Mouse (Mus musculus) embryonic facial prominence, embryonic 11.5 days (tissue): ENCODE data around the gene Cnot2. TPM values are rescaled to one million over a fixed set of nuclear protein-coding genes. Genes with fewer than 3 reads are reported as not detected.

Experiments used
- ATAC-seq: fragments of 200-750 bp; cut with Nextera tagmentation; replicated peaks from 2 replicates; pipeline ENCODE4 v1.8.0; 2017; ENCODE audit warnings: low read depth; ENCODE audit not compliant: insufficient number of reproducible peaks, low FRiP score, low TSS enrichment
- DNase-seq: peaks from one replicate; pipeline ENCODE4 v3.0.0-alpha.2; 2015; ENCODE audit warnings: low spot score
- H3K27ac ChIP-seq: fragments of 300-500 bp; sonication (generic); replicated peaks from 2 replicates; pipeline ENCODE4 v1.5.1; 2014; ENCODE audit warnings: mild to moderate bottlenecking, low read depth, low read length, control low read depth
- H3K27me3 ChIP-seq: fragments of 300-500 bp; sonication (generic); 2 replicates; pipeline ENCODE4 v1.6.1; 2014; ENCODE audit warnings: mild to moderate bottlenecking, low read length, moderate library complexity, mixed read lengths; ENCODE audit not compliant: control insufficient read depth, insufficient read depth
- H3K36me3 ChIP-seq: fragments of 300-500 bp; sonication (generic); replicated peaks from 2 replicates; pipeline ENCODE4 v1.6.1; 2014; ENCODE audit warnings: low read depth, mild to moderate bottlenecking, low read length, moderate library complexity, mixed read lengths; ENCODE audit not compliant: control insufficient read depth, insufficient read depth
- H3K4me1 ChIP-seq: fragments of 300-500 bp; sonication (generic); 2 replicates; pipeline ENCODE4 v1.6.1; 2014; ENCODE audit warnings: low read length, mixed read lengths; ENCODE audit not compliant: control insufficient read depth, insufficient read depth
- H3K4me2 ChIP-seq: fragments of 300-500 bp; sonication (generic); 2 replicates; pipeline ENCODE4 v1.6.1; 2014; ENCODE audit warnings: low read depth, mild to moderate bottlenecking, control low read depth, low read length, moderate library complexity
- H3K4me3 ChIP-seq: fragments of 300-500 bp; sonication (generic); 2 replicates; pipeline ENCODE4 v1.5.1; 2014; ENCODE audit warnings: low read depth, low read length, control low read depth
- H3K9ac ChIP-seq: fragments of 300-500 bp; sonication (generic); replicated peaks from 2 replicates; pipeline ENCODE4 v1.6.1; 2014; ENCODE audit warnings: mild to moderate bottlenecking, control low read depth, low read length
- H3K9me3 ChIP-seq: fragments of 300-500 bp; sonication (generic); replicated peaks from 2 replicates; pipeline ENCODE4 v1.6.1; 2016; ENCODE audit warnings: mild to moderate bottlenecking, low read length, inconsistent platforms, mixed read lengths; ENCODE audit not compliant: control insufficient read depth
- WGBS: fragments of 180-500 bp; shearing (Covaris S2); extraction: QIAGEN DNeasy Blood & Tissue Kit; methylation state at CpG from one replicate; pipeline ENCODE4 v1.1.7; 2014; 5-methylcytosine and 5-hydroxymethylcytosine counted together
- polyA plus RNA-seq: library from polyadenylated mRNA; unstranded; fragments of >200 nt; fragmentation: Nextera tagmentation; extraction: Ambion mirVana; gene quantifications from 2 replicates; pipeline ENCODE4 v1.2.1, GENCODE M21; 2014

The Cnot2 gene
- polyA plus RNA-seq, 1 experiment from 2014 or later = 178 TPM

DNA sequence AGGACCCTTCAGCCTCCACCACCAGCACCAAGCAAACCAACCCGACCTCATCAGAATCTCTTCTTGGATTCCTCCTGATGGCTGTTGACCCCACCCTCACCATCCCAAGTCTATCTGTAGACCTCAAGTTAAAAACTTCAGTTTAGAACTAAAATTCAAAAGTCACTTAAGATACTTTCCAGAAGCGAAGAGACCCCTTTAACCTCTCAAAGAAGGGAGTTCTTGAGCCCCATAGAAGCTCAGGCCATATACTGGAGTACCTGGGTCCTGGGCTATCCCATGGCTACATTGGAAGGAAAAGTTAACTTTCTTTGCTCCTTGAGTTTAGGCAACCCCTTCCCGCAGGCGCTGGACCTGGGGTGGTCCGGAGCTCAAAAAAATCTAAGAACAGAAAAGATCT, 108.7 kb downstream of the Cnot2 start:
- 9% methylated on average over 5 of the region's 5 CpGs for WGBS
- H3K9ac ChIP-seq = peak overlapping the region; percentile 87
- ATAC-seq (no peak), DNase-seq (no peak)
- no peak overlapping the region for H3K27ac ChIP-seq
- no peaks in the 10 kb centered on the region for H3K9me3 ChIP-seq
- no peaks in the 10 kb centered on the region for H3K36me3 ChIP-seq
- H3K27me3 ChIP-seq = no peaks in the 10 kb centered on the region
- peak overlapping the region; percentile 91 for H3K4me2 ChIP-seq
- peak overlapping the region; percentile 72 for H3K4me3 ChIP-seq
- H3K4me1 ChIP-seq = no peaks in the 10 kb centered on the region

DNA sequence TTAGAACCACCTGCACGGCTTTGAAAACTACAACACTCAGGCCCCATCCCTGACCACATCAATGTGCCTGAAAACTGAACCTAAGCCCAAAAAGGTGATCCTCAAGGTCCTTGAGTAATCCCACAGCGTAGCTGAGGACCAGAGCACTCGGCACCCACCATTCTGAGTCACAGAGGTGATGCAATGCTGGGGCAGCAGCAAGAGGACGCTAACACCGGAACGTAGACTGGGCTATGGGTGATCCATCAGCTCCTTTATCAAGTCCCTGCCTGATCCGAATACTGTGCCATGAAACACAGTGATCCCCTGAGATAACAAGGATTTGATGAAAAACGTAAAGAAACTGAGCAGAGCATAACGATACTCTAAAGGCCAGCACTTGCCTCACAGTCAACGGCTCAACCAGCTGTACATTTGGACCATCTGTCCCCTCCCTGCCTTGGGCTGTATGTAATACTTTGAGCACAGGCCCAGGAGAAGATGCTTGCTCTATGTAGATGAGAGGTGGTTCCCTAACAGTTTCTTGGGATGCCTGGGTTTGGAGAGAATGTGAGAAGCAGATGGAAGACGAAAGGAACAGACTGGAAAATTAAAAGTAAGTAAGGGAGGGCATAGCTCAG, 110.9 kb downstream of the Cnot2 start:
- Histone ChIP-seq H3K9me3 (no peaks in the 10 kb centered on the region), H3K27me3 (no peaks in the 10 kb centered on the region), H3K4me1 (no peaks in the 10 kb centered on the region), H3K4me2 (no peak overlapping the region), H3K27ac (no peak overlapping the region), H3K4me3 (no peak overlapping the region), H3K36me3 (no peaks in the 10 kb centered on the region), H3K9ac (no peak overlapping the region)
- DNase-seq (no peak), ATAC-seq (no peak)
- 85% methylated on average over 11 of the region's 11 CpGs for WGBS

GRCm38 (mm10) chr10:116468094-116468493, 113.2 kb downstream of the Cnot2 start:
- Histone ChIP-seq H3K4me2 (no peak overlapping the region), H3K27ac (no peak overlapping the region), H3K36me3 (no peaks in the 10 kb centered on the region), H3K4me1 (no peaks in the 10 kb centered on the region), H3K9me3 (no peaks in the 10 kb centered on the region), H3K9ac (no peak overlapping the region), H3K27me3 (no peaks in the 10 kb centered on the region), H3K4me3 (no peak overlapping the region)
- ATAC-seq (no peak), DNase-seq (no peak)
- 84% methylated on average over 5 of the region's 5 CpGs for WGBS

GRCm38 (mm10) chr10:116463753-116464345, 117.5 kb downstream of the Cnot2 start:
- Histone ChIP-seq H3K4me1 (no peaks in the 10 kb centered on the region), H3K36me3 (no peaks in the 10 kb centered on the region), H3K27me3 (no peaks in the 10 kb centered on the region), H3K4me2 (no peak overlapping the region), H3K4me3 (no peak overlapping the region), H3K27ac (no peak overlapping the region), H3K9me3 (no peaks in the 10 kb centered on the region), H3K9ac (no peak overlapping the region)
- ATAC-seq (no peak), DNase-seq (no peak)
- WGBS = 91% methylated on average over 12 of the region's 12 CpGs

GRCm38 (mm10) chr10:116461443-116461842, 119.9 kb downstream of the Cnot2 start:
- no peak for DNase-seq
- no peak for ATAC-seq
- Histone ChIP-seq H3K4me3 (no peak overlapping the region), H3K9ac (no peak overlapping the region), H3K9me3 (no peaks in the 10 kb centered on the region), H3K36me3 (no peaks in the 10 kb centered on the region), H3K4me2 (no peak overlapping the region), H3K27ac (no peak overlapping the region), H3K27me3 (no peaks in the 10 kb centered on the region), H3K4me1 (no peaks in the 10 kb centered on the region)
- 85% methylated on average over 9 of the region's 9 CpGs for WGBS

GRCm38 (mm10) chr10:116458786-116459185, 122.5 kb downstream of the Cnot2 start:
- WGBS = 95% methylated on average over 9 of the region's 9 CpGs
- H3K27me3 ChIP-seq = no peaks in the 10 kb centered on the region
- ATAC-seq (no peak), DNase-seq (no peak)
- H3K36me3 ChIP-seq = no peaks in the 10 kb centered on the region
- H3K4me1 ChIP-seq = no peaks in the 10 kb centered on the region
- no peak overlapping the region for H3K4me2 ChIP-seq
- no peak overlapping the region for H3K27ac ChIP-seq
- H3K9me3 ChIP-seq = no peaks in the 10 kb centered on the region
- no peak overlapping the region for H3K4me3 ChIP-seq
- H3K9ac ChIP-seq = no peak overlapping the region

DNA sequence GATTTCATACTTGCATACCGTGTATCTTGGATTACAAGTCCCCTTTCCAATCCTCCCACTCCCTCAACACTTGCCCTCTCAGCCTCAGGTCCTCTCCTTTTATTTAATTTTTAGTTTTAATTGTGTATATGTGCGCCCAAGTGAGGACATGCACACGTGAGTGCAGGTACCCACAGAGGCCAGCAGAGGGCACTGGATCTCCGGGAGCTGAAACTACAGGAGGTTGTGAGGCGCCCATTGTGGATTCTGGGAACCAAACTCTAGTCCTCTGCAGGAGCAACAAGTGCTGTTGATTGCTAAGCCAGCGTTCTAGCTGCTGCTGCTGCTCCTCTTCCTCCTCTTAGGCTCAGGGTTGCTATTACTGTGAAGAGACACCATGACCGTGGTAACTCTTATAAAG, 128.5 kb downstream of the Cnot2 start:
- H3K36me3 ChIP-seq = no peaks in the 10 kb centered on the region
- 94% methylated on average over 7 of the region's 7 CpGs for WGBS
- H3K27me3 ChIP-seq = no peaks in the 10 kb centered on the region
- H3K4me2 ChIP-seq = no peak overlapping the region
- H3K4me3 ChIP-seq = no peak overlapping the region
- no peak overlapping the region for H3K9ac ChIP-seq
- H3K27ac ChIP-seq = no peak overlapping the region
- no peak for ATAC-seq
- H3K4me1 ChIP-seq = no peaks in the 10 kb centered on the region
- H3K9me3 ChIP-seq = no peaks in the 10 kb centered on the region
- no peak for DNase-seq

- H3K4me3 ChIP-seq = no peak overlapping the region
- no peak overlapping the region for H3K4me2 ChIP-seq
- ATAC-seq = no peak
- 66% methylated on average over 9 of the region's 9 CpGs for WGBS
- H3K9me3 ChIP-seq = no peaks in the 10 kb centered on the region
- no peaks in the 10 kb centered on the region for H3K36me3 ChIP-seq
- H3K9ac ChIP-seq = no peak overlapping the region
- H3K4me1 ChIP-seq = no peaks in the 10 kb centered on the region
- no peak overlapping the region for H3K27ac ChIP-seq
- no peaks in the 10 kb centered on the region for H3K27me3 ChIP-seq
- no peak for DNase-seq
Observed at GRCm38 (mm10) chr10:116450621-116451020, 130.7 kb downstream of the Cnot2 start.
